Mouse (Mus musculus) right cerebral cortex, postnatal 14 days (tissue): Measurements from ENCODE around the gene Pkn1.
A peak's percentile ranks its signal among the peaks of the same experiment; 100 is the strongest.

Experiments used
- DNase-seq: peaks from one replicate; pipeline ENCODE4 v3.0.0; 2022

The Pkn1 gene

DNA sequence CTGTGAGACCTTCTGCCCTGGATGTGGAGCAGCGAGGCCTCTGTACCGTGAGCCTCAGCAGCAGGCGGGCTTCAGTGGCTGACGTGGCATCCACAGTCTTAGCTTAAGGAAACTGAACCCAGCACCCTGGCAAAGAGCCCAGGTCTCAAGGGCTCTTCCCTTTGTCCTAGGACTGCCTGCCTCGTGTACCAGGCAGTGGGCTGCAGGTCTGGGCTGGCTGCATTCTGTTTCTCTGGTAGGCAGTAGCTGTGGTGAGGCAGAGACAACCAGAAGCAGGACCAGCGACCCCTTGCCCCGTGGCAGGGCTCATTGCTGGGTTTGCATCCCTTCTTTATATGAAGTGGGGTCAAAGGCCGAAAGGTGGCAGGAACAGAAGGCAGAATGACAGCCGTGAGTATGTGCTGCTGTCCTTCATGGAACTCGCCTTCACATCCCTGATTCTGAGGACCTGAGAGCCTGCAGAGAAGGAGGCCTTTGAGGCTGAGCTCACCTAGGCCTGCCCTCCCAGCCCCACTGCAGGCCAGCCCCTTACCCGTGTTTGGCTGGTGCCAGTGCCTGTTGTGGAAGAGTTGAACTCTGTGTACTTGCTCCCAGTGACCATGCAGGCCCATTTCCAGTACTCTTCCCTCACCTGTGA is 24.6 kb upstream of the Pkn1 start:
- DNase-seq, result no peak

- DNase-seq, result no peak
These were observed 23.7 kb upstream of the Pkn1 start for GRCm38 (mm10) chr8:83722631-83723030.

GRCm38 (mm10) chr8:83721405-83722025 is 22.5 kb upstream of the Pkn1 start:
- no peak for DNase-seq

DNA sequence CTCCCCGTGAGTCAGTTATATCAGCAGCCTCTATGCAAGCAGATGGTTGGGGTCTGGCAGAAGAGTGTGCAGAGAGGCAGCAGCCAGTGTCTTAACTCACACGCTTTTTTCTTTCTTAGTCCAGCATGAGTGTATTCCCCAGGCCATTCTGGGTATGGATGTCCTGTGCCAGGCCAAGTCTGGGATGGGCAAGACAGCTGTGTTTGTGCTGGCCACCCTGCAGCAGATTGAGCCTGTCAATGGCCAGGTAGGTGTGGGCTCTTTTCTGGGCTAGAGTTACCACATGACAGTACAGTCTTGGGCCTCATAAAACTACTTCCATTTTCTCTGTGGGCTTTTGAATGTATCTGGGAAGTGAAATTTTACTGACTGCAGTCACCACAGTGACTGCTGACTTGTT is 20.7 kb upstream of the Pkn1 start:
- no peak for DNase-seq

- DNase-seq, result no peak
These were observed 20.1 kb upstream of the Pkn1 start for GRCm38 (mm10) chr8:83719048-83719447.

DNA sequence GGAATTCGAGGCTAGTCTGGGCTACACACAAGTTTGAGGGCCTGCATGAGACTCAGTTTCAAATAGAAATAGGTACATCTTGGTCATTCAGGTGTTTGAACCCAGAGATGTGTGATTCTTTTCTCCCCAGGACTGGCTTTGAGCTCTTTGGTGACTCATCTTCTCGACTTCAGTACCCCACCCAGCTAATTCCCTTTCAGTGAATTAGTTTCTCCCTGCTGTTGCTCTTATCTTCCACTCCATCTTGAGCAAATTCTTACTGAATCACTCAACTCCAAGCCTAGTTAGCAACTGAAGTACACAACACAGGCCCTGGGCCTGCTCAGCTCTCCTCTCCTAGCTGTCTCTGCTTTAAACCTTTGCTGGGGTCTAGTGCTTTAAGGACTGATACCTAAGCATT is 17.6 kb upstream of the Pkn1 start:
- DNase-seq, result no peak

DNA sequence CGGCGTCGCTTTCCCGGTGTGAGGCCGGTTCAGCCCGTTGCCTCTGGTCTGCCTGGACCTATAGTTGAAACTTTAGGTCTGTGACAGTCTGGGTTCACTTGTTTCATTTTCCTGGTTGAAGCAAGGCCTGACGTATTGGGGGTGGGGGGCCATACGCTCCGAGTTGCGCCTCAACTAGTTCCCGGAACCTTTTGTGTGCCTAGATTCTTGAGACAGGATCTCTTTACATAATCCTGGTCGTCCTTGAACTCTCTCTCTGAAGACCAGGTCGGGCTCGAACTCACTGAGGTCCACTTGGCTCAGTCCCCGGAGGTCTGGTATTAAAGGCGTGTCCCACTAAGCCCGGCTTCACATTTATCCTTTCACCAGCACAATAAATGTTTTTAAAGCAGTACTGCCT is 16.8 kb upstream of the Pkn1 start:
- DNase-seq, result no peak

- peak; percentile 89 for DNase-seq
These were observed 16.2 kb upstream of the Pkn1 start, which contains the start of gene Ddx39 for GRCm38 (mm10) chr8:83715031-83715690. Ddx39 (plus strand) TSS chr8:83715177.

- no peak for DNase-seq
These were observed 15.7 kb upstream of the Pkn1 start for GRCm38 (mm10) chr8:83714676-83715030.

- peak; percentile 50 for DNase-seq
These were observed 8.6 kb upstream of the Pkn1 start for GRCm38 (mm10) chr8:83707554-83707953.

DNA sequence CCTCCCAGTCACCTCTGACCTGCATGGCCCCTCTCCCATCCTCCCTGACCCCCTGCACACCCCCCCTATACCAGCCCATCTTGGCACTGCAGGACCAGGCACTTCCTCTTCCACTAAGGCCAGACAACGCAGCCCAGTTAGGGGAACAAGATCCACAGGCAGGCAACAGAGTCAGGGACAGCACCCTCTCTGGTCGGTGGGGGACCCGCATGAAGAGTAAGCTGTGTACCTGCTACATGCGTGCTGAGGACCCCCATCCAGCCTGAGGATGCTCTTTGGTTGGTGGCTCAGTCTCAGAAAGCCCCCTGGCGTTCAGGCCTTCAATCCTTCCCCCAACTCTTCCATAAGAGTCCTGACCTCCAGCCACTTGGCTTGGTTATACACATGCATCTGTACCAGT is 7.4 kb upstream of the Pkn1 start:
- no peak for DNase-seq

GRCm38 (mm10) chr8:83703426-83703825 is 4.4 kb upstream of the Pkn1 start:
- DNase-seq, result no peak

- no peak for DNase-seq
These were observed 1.6 kb upstream of the Pkn1 start for GRCm38 (mm10) chr8:83700423-83701085.

DNA sequence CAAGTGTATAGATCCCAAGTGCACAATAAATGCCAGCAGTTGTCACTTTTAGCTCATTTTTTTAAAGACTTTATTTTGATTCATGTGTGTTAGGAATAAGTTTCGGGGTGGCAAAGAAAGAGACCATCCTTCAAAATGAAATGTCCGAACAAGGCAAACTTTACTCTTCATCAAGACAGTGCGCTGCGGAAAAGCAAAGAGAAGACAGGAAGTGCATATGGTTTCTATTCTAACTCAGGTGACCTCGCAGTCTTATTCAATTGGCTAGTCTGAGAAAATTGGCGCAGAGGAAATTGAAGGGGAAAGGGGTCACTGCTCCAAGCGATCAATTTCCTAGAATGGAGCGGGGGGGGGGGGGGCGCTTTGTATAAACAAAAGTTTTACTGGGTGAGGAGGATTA is 587 bp upstream of the Pkn1 start:
- DNase-seq, result no peak

GRCm38 (mm10) chr8:83698291-83698660 is 703 bp downstream of the Pkn1 start:
- peak; percentile 41 for DNase-seq

DNA sequence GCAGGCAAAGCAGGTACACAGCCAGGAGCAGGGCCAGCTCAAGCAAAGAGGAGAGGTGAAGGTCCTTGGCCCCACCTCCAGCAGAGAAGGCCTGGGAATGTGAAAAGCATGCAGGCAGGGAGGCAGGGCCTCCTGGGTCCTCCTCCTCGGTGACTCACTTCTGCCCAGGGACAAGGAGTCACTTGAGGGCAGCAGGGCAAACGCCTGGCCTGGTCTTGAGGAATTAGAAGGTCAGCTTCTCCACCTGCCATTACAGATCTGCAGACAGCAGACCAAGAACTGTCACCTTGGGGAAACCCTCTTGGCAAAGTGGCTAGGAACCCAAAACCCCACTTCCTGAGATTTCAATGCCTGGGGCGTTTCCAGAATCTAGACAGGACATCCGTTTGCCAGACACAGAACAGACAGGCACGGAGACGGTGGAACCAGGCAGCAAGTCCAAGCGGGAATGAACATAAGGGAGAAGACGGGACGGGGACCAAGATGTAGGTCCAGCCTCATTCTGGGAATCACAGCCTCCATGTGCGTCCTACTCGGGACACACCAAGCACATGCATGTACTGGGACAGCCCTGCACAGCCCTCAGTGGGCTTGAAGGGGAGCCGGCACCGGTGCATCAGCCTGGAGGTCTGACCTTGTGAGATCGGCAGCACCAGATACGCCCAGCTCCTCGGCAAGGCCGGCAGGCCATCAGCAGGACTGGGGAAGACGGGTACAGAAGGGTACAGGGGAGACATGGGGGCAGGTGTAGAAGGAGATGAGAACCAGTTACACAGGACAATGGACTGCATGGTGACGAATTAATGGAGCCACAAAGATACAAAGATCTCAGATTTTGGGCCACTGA is 1.4 kb downstream of the Pkn1 start:
- no peak for DNase-seq

DNA sequence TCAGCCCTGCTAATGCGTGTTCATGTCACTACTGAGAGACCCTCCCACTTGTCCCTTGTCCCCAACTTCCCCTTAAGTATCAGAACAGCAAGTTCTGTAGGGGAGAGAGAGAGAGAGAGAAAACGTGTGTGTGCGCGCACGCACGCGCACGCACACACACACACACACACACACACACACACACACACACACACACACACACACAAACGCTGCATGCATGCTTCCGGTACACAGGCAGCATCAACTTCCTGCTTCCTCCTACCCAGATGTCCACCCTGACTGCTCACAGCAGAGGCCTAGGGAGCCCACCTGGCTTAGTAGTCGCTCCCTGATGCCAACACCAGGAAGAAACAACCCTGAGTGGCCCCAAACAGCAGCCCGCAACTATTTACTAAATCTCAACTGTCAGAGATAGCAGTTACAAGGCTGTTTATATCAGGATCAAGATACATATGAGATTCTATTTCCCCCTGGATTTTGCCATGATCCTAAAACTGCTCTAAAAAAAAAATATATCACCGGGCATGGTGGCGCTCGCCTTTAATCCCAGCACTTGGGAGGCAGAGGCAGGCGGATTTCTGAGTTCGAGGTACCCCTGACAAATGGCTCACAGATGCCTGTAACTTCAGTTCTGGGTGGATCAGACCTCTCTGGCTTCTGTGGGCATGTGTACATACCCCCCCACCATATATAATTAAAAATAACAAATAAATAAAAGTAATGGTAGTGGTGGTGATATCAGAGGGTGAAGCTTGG is 3.5 kb downstream of the Pkn1 start:
- no peak for DNase-seq

- DNase-seq, result no peak
These were observed 4.4 kb downstream of the Pkn1 start for GRCm38 (mm10) chr8:83694369-83695160.

DNA sequence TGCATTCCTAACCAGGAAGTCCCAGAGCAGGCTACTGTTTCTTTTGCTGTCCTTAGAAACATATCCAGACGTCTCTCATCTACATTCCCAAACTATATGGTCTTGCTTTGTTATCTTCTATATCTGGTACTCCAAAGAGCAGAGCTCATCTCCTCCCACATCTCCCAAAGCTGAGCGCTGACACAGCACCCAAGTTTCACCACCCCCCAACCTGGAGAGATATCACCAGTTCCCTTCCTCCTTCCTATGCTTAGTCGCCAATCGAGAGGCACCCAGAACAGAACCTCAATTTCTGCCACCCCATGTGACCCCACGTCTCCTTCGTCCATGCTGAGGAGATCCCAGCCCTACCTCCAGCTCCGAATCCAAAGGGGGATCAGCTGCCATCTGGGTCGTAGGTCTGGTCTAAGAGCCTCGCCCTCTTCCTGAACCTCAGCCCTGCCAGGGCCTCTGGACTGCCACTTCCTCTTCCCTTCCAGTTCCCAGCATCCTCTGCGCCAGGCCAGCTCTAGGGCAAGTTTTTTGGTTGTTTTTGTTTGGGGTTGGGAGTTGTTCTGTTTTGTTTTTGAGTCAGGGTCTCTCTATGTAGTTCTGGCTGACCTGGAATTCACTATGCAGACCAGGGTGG is 5.3 kb downstream of the Pkn1 start:
- no peak for DNase-seq

GRCm38 (mm10) chr8:83689264-83689663 is 9.7 kb downstream of the Pkn1 start:
- DNase-seq, result no peak

DNA sequence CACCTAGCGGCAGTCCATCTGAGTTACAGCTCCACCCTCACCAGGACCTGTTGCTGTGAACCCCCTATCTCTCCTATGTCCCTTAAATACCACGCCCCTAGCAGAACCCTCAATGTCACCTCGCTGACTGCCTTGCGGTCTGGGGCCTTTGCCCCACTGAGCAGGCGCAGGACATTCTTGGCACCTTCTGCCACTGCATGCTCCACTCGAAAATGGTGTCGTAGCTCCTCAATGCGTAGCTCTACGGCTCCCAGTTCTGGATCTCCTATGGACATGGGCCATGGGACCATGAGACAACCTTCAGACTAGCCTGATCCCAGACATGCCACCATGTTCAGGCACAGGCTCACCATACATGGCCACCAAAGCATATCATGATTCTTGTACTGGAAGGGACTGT is 14.5 kb downstream of the Pkn1 start:
- no peak for DNase-seq
